Mouse (Mus musculus): Measurements from ENCODE around the gene Srebf1.

Srebf1 gene

DNA sequence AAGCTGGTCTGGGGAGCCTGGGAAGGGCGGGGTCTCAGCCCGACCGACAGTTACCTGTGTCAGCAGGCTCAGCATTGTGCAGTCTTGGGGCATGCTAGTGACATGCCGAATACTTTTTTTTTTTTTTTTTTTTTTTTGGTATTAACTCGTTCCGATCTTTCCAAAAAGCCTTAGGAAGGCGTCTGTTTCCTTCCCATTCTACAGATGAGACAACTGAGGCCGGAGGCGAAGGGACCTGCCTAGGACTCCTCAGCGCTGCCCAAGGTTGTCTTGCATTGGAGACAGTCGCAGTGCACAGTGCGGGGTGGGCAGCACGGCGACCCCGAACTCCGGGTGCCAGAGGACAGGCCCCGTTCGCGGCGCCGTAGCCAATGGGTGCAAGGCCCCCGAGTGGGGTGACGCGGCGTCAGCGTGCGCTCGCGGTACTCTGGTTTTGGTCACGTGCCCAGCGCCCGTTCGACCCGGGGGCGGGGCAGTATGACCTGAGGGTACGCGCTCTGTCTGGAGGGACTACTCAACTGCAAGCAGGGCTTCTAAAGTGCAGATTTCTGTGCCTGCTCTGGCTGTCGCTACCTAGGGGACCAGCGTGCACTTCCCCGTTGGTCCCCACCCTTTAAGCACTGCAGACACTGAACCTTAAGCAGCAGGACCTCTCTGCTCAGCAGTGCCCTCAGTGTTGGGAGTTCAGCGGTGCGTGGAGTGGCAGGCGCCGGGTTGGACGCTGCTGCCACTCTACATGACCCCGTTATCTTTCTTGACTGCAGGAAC, at the start of gene Srebf1:
Gene Srebf1 (minus strand): TSS at position 113 of the 768 bp plus-strand sequence.
- DNase-seq (ENCODE audit: low spot score), result peak; percentile 78

DNA sequence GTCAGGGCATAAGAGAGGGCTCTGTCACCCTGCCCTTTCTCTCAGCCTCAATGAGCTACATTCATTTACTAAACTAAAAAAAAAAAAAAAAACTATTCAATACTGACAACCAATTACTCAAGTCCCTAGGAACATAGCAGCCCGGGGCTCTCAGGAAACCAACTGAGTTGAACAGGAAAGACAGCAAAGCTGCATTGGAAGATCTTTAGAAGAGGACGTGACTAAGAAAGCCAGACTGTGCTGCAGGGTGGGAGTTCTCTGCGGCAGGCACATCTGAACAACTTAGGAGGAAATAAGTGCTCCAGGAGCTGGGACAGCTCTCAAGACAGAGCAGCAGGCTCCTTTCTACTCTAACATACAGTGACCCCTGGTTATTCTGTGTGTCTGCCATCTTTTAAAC, 46.2 kb upstream of the Srebf1 start:
- no peak for DNase-seq (ENCODE audit: low spot score)

DNA sequence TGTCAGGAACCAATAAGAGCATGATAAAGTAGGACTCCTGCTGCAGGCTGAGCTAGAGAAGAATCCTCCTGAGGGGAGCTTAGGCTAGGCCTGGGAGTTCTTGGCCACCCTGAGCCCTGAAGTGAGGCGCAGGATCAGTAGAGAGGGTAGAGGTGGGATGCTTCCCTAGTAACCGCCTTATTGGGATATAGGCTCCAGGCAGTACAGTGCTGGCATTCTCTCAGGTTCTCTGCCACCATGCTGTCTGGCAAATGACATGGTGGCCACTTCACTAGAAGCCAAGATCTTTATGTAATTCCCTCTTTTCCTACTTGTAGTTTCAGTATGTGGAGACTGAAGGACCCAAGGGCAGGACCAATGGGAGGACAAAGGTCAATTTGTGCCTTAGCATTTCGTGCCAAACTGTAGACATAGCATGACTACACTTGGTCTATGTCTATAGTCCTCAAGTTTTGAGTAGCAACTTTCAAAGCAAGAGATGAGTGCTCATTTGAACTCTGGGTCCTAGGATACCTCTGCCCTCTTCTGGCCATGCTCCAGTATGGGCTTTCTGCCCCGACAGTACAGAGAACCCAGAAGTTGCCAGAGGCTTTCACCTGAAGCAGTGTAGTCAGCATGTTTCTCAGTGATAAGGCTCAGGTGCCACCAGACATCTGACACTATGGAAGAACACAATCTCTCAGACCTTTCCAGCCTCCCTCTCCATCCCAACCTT, 43.0 kb upstream of the Srebf1 start:
- DNase-seq (ENCODE audit: low spot score), result no peak

DNA sequence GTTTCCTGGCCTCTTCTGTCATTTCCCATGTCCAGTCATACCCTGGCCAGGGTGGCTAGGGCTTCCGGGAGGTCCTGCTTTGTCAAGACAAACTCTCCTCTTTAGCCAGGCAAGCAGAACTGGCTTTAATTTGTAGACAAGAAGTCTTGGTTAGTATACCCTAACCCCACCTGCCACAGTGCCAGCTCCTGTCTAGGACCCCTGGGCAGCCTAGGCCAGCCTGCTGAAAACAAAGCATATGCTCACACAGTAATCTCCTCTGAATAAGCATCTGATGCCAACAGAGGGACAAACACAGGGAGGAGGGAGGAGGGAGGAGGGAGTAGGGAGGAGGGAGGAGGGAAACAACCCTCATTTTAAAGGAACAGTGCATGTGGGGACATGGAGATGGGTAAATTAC, 42.3 kb upstream of the Srebf1 start:
- DNase-seq (ENCODE audit: low spot score), result no peak

DNA sequence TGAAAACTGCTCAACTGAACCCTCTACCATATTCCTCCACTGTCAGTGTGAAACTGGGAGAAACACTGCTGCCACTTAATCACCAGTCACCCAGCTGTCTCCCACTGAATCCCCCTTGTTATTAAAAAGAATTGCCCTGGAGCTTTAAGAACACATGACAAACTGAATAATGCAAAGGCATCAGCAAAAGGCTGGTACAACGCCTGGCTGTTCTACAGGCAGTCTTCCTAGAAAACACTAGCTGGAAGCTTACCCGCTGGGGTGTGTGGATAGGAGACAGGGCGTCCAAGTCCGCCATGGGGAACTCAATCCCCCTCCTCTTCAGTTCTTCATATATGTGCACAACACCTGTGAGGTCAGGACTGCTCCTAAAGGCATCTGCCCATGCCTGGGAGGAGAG, 40.0 kb upstream of the Srebf1 start:
- no peak for DNase-seq (ENCODE audit: low spot score)

DNA sequence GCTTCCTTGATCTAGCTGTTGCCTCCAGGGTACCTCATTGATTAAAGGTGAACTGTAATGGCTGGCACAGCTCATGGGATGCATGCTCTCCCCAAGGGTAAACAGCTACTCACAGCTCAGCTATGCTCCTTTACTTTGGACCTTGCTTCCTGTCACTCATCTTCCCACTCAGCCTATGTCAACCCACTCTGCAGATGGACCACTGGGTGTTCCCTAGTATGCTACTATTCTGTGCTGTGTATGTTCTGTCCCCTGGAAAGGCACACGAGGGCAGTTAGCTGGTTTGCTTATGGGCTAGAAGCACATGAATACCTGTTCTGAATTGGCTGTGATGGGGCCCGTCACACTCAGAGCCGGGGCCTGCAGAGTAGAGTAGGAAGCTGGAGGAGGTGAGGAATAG, 38.4 kb upstream of the Srebf1 start:
- no peak for DNase-seq (ENCODE audit: low spot score)

DNA sequence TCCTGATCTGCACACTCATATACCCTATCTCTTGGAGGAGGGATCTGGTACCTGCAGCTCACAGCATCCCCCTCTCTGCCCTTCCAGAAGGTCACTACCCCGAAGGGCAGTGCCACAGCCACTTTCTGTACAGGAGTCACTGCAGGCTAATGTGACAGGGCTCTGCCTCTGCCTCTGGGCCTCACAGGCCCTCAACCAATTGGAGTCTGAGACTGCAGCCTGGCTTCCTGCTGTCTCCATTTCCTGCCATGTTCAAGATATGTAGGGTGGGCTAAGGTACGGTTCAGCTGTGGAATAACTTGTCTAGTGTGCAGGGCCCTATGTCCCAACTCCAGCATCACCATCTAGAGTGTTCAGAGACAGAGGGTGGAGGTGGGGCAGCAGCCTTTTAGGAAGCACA, 35.3 kb upstream of the Srebf1 start:
- DNase-seq (ENCODE audit: low spot score), result no peak

DNA sequence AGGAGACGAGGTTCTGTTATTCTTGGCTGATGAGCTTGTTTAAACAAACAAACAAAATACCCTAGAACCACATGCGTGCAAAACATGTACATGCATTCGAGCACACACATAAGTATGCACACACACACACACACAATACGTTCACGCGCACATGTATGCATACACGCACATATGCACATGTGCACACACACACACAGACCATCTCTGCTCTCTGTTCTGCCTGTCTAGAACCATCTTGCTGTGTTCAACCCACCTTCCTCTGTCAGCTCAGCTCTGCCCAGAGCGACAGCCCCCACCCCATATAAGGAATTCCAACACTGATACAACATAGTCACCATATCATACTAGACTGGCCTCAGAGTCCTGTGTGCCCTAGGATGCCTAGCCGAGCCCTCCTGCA, 34.3 kb upstream of the Srebf1 start:
- DNase-seq (ENCODE audit: low spot score), result no peak

DNA sequence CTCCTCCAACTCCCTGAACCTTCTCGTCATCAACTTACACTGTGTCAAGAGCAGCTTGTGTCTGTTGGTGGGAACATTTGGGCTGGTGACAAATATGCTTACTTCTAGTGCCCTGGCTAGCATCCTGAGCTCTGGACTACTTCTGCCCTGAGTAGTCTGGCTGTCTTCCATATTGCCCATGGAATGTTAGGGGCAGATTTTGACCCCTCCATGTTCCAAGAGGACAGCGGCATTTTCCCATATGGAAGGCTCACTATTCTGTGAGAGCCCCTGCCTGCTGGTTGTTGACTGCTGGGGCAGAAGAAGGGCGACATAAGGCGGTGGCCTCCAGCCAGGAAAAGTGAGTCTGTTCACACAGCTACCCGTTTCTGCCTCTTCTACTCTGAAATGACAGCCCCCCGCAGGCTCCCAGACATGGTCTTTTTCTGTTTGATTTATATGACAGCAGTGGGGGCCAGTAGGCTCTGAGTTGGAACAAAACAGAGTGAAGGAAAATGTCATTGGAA, 33.8 kb upstream of the Srebf1 start:
- DNase-seq (ENCODE audit: low spot score), result peak; percentile 71

DNA sequence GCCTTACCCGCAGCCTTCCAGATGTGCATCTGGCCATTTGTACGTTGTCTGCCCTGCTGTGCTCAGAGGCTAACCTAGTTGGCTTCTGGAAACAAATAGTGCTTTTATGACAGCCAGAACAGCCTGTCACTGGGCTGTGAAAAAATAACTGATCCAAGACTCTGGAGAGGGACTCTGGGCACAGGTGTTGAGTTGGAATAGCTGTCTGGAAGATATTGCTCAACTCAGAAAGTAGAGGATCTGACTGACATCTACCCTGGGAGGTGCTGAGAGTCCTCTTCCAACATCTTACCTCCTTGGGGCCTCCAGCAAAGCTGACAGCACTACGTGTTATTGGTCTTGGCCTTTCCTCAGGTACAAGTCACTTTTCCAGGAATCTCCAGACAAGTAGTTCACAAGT, 33.3 kb upstream of the Srebf1 start:
- DNase-seq (ENCODE audit: low spot score), result no peak

DNA sequence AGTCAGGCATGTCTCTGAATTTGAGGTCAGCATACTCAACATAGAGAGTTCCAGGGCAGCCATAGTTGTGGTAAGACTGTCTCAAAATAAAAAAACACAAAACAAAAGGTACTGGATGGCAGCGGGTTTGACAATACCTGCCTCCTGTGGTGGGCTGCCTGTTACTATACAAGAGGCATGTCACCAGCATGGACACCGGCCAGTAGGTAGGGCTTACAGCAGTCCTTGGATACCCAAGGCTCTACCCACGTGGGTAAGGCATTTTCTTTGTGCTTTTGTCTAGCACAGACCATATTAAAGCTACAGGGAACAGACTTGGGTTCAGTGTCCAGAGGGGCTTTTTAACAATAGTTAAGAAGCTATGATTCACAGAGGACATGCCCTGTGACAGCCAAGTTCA, 32.8 kb upstream of the Srebf1 start:
- DNase-seq (ENCODE audit: low spot score), result no peak

DNA sequence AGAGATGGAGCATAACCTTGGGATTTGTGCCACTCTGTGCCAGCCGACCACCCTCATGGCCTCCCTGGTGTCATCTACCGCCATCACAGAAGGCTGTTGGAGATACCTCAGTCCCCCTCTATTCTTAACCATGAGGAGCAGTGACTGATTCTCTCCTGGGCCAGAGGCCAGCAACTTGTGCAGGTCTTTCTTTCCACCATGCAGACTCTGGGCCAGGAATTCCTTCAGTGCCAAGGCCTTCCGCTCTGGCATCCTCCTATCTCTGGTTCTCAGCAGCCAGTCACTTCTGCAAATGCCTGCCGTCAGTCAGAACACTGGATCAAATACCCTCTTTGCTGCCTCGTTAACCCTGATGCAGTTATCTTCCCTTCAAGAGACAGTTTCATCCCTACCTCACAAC, 31.9 kb upstream of the Srebf1 start:
- DNase-seq (ENCODE audit: low spot score), result no peak

DNA sequence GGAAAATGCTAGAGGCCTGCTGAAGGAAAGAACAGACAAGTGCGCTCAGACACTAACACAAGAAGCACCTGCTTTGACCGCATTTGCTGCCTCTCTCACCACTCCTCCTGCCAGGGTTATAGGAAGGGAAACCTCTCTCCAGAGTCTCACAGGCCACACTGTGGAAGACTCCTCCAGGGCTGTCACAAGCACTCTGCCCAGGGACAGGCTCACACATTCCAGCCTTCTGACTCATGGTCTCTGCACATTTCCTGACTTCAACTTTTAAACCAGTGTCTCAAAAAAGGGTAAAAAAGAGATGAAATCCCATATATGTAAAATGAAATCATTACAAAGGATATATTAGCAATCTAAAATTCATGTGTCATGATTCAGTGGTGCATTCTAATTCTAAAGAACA, 31.2 kb upstream of the Srebf1 start:
- no peak for DNase-seq (ENCODE audit: low spot score)

DNA sequence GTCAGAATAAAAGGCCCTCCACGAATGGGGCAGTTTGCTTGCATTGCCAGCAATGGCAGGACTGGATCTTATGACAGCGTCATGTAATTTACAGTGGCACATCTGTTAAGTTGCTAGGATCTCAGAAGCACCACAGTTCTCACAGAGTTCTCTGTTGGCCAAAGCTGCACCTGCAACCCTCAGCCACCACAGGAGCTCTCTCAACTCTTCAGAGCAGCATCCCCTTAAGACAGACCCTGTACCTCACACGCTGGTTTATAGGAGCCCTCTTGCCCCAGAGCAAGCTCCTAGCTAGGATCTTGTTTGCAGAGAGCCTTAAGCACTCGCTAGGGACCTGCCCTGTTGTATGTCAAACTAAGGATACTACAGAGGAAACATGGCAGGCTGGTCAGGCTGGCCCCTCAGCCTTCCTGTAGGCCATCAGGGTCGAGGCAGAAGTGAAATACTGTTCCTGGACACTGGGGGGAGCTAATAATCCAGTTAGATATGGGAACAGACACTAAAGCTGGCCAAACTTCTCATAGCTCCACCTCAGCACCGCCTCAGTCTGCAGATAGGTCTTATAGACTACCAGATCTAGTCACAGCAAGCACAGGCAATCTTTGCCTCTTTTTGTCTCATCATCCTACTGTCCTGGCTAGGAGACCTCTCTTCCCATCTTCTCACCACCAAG, 28.7 kb upstream of the Srebf1 start:
- peak; percentile 69 for DNase-seq (ENCODE audit: low spot score)

DNA sequence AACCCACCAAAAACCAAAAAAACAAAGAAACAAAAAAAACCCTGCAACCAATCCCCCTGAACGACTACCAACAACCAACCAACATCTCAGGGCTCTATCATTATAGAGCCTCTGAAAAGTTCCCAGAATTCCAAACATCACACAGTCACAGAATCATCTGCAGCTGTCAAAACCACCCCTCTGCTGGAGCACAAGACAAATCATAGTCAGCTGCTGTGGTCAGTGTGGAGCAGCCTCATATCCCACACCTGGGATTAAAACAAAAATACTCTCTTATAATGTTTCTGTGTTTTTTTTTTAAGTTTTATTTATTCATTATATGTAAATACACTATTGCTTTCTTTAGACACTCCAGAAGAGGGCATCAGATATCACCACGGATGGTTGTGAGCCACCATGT, 27.5 kb upstream of the Srebf1 start:
- no peak for DNase-seq (ENCODE audit: low spot score)

DNA sequence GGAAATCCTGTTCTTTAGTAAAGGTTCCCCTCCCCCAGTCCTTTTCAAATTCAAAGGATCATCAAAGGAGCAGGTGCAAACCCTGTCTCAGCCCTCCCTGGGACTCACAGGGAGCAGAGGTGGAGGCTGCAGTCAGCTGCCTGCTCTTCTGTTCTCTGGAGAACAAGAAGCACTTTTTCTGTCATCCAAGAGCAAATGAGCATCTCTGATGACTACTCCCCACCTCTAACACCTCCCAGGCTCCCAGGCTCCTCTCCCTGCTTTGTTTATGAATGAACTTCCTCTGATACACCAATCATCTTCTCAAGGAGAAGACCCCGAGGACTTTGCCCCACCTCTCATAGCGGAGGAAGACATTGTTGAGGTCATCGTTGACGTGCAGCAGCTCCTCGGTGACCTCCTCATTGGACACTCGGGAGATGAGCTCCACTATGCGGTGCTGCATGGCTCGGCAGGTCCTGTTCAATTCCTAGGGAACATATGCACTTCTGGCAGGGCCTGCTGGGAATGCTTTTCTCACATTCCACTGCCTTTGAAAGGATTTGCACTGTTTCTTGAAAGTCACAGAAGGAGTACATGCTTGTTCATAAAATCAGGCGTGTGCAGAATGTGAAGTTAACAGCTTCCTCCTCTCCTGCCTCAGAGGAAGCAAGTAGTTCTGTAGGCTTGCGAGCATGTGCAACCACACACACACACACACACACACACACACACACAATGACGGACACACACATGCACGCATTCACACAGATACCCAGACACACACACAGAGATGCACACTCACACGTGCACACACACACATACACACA, 26.4 kb upstream of the Srebf1 start:
- no peak for DNase-seq (ENCODE audit: low spot score)

DNA sequence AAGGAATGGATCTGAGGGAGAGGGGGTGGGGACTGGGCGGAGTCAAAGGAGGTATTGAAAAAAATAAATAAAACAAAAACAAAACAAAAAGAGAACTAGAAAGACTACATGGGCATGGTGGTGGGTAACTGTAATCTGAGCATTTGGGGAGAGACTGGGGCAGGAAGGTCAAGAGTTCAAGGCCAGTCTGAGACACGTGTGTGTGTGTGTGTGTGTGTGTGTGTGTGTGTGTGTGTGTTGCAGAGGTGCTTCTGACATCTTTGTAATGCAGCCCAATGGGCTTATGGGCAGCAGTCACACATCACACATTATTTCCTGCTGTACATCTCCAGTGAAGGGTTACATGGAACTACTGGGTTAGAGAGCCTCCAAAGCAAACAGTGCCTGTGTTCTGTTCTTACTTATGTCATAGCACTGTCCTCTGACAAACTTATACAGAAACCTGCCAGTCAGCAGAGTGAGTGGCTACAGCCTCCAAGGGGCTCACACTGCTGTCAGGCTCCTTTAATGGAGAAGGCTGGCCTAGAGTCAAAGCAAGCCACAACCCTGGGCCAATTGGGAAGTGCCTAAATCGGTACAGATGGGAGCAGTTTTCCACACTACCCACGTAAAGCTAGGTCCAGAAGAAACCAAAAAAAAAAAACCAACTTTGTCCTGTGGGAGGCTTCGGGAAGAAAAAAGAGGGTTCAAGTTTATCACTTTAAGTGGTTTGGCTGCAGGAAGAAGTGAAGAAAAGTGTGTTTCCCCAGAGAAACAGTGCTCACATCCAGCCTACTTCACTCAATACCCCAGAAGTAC, 25.6 kb upstream of the Srebf1 start:
- no peak for DNase-seq (ENCODE audit: low spot score)

DNA sequence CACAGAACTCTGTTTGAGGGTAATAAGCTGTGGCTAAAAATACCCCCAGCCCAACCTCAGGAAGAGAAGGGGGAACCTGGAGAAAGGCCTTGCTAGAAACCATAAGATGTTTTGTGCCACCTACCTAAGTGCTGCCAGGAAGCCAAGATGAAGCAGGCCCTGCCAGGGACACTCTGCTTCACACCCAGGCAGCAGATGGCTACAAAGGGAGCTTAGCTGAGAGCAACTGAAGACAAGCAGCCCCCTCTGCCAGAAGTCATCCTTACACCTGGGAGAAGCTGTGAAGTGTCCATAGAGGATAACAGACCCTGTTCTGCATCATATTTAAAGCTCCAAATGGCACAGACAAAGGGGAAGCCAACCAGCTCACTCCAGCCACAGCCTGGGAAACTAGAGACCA, 23.7 kb upstream of the Srebf1 start:
- DNase-seq (ENCODE audit: low spot score), result no peak

DNA sequence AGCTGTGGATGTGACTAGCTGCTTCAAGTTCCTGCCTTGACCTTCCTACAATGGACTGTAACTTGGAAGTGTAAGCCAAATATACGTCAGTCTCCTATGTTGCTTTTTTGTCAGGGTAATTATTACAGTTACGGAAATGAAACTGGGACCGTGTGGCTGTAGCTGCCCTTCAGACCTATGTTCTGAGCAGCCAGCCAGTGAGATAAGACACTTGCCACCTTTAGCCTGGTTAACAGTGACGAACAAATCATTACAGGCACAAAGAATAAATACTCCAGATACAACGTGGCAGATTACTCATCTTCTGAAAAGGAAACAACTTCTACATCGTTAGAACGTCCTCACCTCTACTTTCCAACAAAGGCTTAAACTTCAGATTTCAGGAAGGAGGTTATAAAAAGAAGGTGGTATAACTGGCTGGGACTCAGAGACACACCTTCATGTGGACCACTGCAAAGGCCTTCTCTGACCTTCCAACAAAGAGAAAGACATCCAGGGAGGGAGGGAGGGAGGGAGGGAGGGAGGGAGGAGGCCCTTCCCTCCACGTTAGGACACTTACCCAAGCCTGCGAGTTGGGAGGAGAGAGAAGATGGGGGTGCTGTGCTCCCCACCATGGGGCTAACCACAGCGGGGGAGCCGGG, 22.2 kb upstream of the Srebf1 start:
- DNase-seq (ENCODE audit: low spot score), result no peak

DNA sequence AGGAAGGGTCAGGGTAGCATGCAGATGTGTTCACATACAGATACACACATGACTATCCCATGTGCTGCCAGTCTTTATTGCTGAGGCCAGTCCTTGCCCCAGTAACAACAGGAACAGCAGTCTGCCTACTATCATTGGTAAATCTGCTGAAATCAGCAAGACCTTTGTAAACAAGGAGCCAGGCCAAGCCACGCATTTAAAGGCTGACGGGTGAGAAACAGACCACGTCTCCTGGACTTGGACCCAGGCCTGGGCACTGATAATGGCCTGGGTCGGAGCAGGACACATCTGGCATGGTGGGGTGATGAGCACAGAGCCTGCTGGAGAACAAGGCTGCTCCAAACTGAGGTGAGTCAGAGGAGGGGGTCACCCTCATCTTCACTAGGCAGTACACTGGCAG, 18.1 kb upstream of the Srebf1 start:
- DNase-seq (ENCODE audit: low spot score), result no peak

DNA sequence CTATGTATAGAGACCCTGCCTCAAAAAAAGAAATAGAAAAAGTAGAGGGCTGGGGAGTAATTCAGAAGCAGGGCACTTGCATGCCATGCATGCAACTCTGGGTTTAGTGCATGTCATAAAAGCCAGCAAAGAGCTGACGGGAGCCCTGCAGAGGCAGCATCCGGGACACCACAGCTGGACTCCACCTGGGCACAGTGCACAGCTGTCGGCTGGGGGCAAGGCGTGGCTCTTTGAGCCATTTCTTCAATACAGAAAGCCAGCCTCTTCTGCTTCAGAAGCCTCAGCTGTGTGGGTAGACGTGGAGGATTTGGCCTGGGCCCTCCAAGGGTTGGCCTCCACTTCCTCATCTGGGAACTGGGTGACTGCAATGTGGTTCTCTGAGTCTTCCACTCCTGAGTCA, 13.0 kb upstream of the Srebf1 start:
- no peak for DNase-seq (ENCODE audit: low spot score)
